Mouse (Mus musculus) cerebellum, adult 2 months (tissue): ENCODE measurements around the gene Wnt2b. TPM values are rescaled to one million over a fixed set of nuclear protein-coding genes. Genes with fewer than 3 reads are reported as not detected.

ENCODE experiments used
- DNase-seq, 2 experiments: peaks; one replicate each; pipeline ENCODE4 v3.0.0; 2021
- H3K27ac ChIP-seq: fragments of 200-500 bp; 2 replicates; pipeline ENCODE4 v1.5.1; 2012; ENCODE audit warnings: low read length, control low read depth, inconsistent platforms; ENCODE audit not compliant: insufficient read depth
- H3K27me3 ChIP-seq: fragments of 200-500 bp; 2 replicates; pipeline ENCODE4 v1.6.1; 2012; ENCODE audit warnings: inconsistent platforms, mild to moderate bottlenecking, low read length, moderate library complexity; ENCODE audit not compliant: control insufficient read depth, insufficient read depth
- H3K4me1 ChIP-seq: fragments of 200-500 bp; 2 replicates; pipeline ENCODE4 v1.6.1; 2011; ENCODE audit warnings: low read length; ENCODE audit not compliant: control insufficient read depth, insufficient read depth
- H3K4me3 ChIP-seq: fragments of 200-500 bp; replicated peaks from 2 replicates; pipeline ENCODE3; 2011; ENCODE audit warnings: mild to moderate bottlenecking, low read depth, low read length, control low read depth; ENCODE audit not compliant: insufficient read depth
- CTCF ChIP-seq: fragments of 200-500 bp; IDR thresholded peaks from 2 replicates; pipeline ENCODE4 v1.5.1; 2011; ENCODE audit warnings: low read depth, mild to moderate bottlenecking, control low read depth, low read length, moderate library complexity, borderline replicate concordance; ENCODE audit not compliant: insufficient read depth
- POLR2A ChIP-seq: fragments of 200-500 bp; IDR thresholded peaks from 2 replicates; pipeline ENCODE4 v1.6.1; 2011; ENCODE audit warnings: low read length, control low read depth, borderline replicate concordance; ENCODE audit not compliant: insufficient read depth
- WGBS: fragments of 180-500 bp; shearing (Covaris S2); methylation state at CpG from one replicate; pipeline ENCODE4 v1.1.7; 2018; 5-methylcytosine and 5-hydroxymethylcytosine counted together
- polyA plus RNA-seq: library from polyadenylated mRNA; depleted of rRNA; stranded (reverse); fragments of >200 nt; gene quantifications from 2 replicates; pipeline ENCODE4 v1.2.3, GENCODE M21; 2012

Gene Wnt2b
- polyA plus RNA-seq, 1 experiment: 0.44 TPM

- Histone ChIP-seq H3K4me1 (peaks cover 5% of the 10 kb centered on the region; the same call in 1 of the 2 replicates), H3K4me3 (no peak overlapping the region), H3K27me3 (peaks cover 7% of the 10 kb centered on the region; the same call in 1 of the 2 replicates), H3K27ac (no peak overlapping the region)
- no peak for DNase-seq
- WGBS: 12% methylated on average over 19 of the region's 19 CpGs
- no peak for TF ChIP-seq POLR2A
- no peak for TF ChIP-seq CTCF
Observed at GRCm38 (mm10) chr3:104960026-104961000, 1.4 kb downstream of the Wnt2b start.

- Histone ChIP-seq H3K27ac (no peak overlapping the region), H3K4me1 (no peaks in the 10 kb centered on the region), H3K27me3 (peaks cover 2% of the 10 kb centered on the region; the same call in 1 of the 2 replicates), H3K4me3 (no peak overlapping the region)
- TF ChIP-seq POLR2A: no peak
- TF ChIP-seq CTCF: no peak
- 71% methylated on average over 6 of the region's 6 CpGs for WGBS
- no peak for DNase-seq
Observed at GRCm38 (mm10) chr3:104956131-104956581, 5.6 kb downstream of the Wnt2b start.

DNA sequence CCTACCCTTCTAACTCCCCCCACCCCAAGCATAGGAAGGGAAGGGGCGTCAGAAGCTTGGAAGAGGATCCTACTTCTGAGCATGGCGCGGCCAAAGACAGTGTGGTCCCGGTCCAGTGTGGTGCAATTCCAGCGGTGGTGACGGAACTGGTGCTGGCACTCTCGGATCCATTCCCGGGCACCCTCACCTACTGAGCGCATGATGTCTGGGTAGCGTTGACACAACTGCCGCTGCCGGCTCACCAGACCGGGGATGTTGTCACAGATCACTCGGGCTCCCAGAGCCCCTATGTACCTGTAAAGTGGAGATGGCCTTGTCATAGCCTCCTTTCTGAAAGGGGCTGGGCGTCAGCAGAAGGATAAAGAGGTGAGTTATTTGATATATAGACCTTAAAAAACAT, 7.2 kb downstream of the Wnt2b start:
- WGBS: 96% methylated on average over 15 of the region's 15 CpGs
- Histone ChIP-seq H3K27me3 (no peaks in the 10 kb centered on the region), H3K27ac (no peak overlapping the region)

DNA sequence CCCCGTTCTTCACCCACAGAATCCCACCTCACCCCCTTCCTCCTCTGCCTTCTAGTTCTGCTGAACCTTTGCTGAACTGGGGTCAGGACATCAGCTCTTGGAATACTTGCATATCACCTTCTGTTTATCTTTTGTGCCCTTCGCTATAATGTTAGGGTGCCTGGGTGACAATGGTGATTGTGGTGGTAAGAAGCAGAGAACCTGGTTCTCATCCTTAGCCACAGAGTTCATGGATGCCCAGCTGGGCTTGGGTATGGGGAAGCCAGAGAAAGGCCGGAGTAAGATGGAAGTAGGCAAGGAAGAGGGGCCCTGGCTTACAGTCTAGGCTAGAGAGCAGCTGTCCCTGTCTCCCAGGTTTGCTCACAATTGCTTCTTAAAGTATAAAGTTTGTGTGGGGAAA, 7.6 kb downstream of the Wnt2b start:
- 94% methylated on average over 3 of the region's 3 CpGs for WGBS
- TF ChIP-seq CTCF (no peak), POLR2A (no peak)
- no peaks in the 10 kb centered on the region for H3K4me1 ChIP-seq

More for the DNA sequence above, 7.2 kb downstream of the Wnt2b start:
- no peak for DNase-seq
- H3K4me3 ChIP-seq: no peak overlapping the region
- no peaks in the 10 kb centered on the region for H3K4me1 ChIP-seq
- TF ChIP-seq POLR2A: no peak
- no peak for TF ChIP-seq CTCF

GRCm38 (mm10) chr3:104952891-104953670, 8.6 kb downstream of the Wnt2b start:
- Histone ChIP-seq H3K4me1 (no peaks in the 10 kb centered on the region), H3K27ac (no peak overlapping the region), H3K27me3 (no peaks in the 10 kb centered on the region), H3K4me3 (no peak overlapping the region)
- WGBS: 92% methylated on average over 23 of the region's 23 CpGs
- no peak for TF ChIP-seq POLR2A
- TF ChIP-seq CTCF: no peak
- DNase-seq: no peak

More for the DNA sequence above, 7.6 kb downstream of the Wnt2b start:
- H3K27ac ChIP-seq: no peak overlapping the region
- no peak overlapping the region for H3K4me3 ChIP-seq
- no peak for DNase-seq
- no peaks in the 10 kb centered on the region for H3K27me3 ChIP-seq

- H3K4me1 ChIP-seq: no peaks in the 10 kb centered on the region
- H3K4me3 ChIP-seq: no peak overlapping the region
- no peaks in the 10 kb centered on the region for H3K27me3 ChIP-seq
- TF ChIP-seq POLR2A (no peak), CTCF (no peak)
- H3K27ac ChIP-seq: no peak overlapping the region
- WGBS: 94% methylated on average over 12 of the region's 12 CpGs
- DNase-seq: no peak
Observed at GRCm38 (mm10) chr3:104950926-104951325, 10.8 kb downstream of the Wnt2b start.

DNA sequence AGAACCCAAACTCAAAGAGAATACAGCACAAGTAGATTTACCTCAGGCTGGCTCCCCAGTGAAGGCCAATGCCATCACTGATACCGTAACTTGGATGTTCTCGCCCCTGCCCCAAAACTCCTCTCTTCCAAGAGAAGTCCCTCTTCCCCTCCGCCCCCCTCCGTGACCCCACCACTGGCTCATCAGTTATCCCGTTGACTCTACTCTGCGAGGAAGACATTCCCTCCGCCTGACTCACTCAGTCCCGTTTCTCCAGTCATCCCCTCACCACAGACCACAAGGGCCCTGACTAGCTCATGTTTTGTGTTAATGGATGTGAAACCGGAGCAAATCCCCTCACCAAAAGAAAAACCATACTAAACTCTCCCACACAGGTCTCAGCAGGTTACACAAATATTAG, 16.8 kb downstream of the Wnt2b start:
- Histone ChIP-seq H3K27me3 (no peaks in the 10 kb centered on the region), H3K27ac (no peak overlapping the region), H3K4me3 (no peak overlapping the region), H3K4me1 (no peaks in the 10 kb centered on the region)
- no peak for DNase-seq
- TF ChIP-seq CTCF (no peak), POLR2A (no peak)
- 94% methylated on average over 9 of the region's 9 CpGs for WGBS
